Mouse (Mus musculus) cerebellum, postnatal 25 days (tissue): ENCODE data around the gene Nkiras1.
"Not testable (repeated sequence)": the region's sequence is repeated elsewhere in the genome, so short reads cannot be mapped to it uniquely, and the experiment has no call there.

ENCODE experiments used
- DNase-seq, 2 experiments: peaks; one replicate each; pipeline ENCODE4 v3.0.0; 2021; ENCODE audit warnings: mixed read lengths in 2 of 2

Gene Nkiras1

DNA sequence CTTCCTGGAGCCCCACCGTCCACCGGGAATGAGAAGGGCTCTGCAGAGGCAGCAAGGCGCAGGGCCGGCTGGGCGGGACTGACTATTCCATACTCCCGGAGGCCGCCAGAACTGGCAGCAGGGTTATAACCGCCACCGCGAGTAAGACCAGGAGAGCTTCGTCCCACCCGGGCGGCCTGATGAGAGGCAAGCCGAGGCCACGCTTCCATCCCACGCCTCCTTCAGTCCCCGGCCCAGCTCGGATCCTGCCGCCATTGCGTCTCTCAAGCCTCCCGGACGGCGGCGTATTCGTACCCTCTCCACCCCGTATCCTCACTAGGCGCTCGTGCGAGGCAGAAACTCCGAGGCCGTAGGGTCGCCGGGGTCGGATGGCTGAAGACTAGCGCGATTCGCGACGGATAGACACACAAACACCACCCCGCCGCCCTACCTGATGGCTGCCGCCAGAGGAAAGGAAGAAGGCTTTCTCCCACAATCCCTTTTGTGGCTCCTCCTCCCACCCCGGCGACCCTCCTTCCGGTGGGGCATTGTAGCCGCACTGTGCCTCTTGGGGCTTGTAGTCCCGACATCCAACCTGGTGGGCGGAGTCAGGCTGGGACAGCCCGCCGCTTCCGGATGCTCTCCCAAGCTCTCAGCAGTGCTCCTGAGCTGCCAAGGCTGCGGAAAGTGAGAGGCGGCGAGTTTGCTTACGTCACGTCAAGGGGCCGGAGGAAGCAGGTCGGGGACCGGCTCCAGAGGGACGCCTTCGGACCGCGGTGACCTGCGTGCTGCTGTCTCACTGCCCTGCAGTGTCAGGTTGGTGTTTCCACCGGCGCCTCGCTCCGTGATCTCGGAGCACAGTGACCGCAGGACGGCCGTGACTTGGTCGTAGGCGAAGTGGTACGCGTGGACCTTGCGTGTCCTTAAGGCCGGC is at the start of gene Nkiras1, which contains the start of gene Rpl15:
Nkiras1 (plus strand) TSS at position 608 of the 913 bp plus-strand sequence.
Rpl15 (minus strand) TSS at position 863 of the 913 bp plus-strand sequence.
- DNase-seq: peak; percentile 98 to 99

GRCm38 (mm10) chr14:18221977-18222376 is 49.0 kb upstream of the Nkiras1 start:
- DNase-seq: no peak

- not testable (repeated sequence) for DNase-seq
Observed at GRCm38 (mm10) chr14:18225431-18225830, 45.5 kb upstream of the Nkiras1 start.

- DNase-seq: peak; percentile 56 to 57
Observed at GRCm38 (mm10) chr14:18226181-18226580, 44.8 kb upstream of the Nkiras1 start.

DNA sequence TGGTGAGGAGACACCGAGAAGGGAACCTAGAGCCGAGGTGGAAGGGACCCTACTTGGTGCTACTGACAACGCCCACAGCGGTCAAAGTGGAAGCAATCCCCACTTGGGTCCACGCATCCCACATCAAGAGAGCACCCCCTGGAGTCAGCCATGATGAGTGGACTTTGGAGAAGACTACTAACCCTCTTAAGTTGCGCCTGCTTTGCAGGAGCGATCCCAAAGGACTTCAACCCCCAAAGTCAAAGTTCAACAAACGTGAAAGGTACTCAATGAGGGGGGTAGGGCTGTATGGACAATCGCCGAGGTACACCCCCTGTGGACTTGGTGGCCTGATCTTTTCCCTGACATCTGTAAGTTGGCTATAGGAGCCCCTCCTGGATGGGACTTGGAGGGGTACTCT is 41.2 kb upstream of the Nkiras1 start:
- DNase-seq: not testable (repeated sequence)

DNA sequence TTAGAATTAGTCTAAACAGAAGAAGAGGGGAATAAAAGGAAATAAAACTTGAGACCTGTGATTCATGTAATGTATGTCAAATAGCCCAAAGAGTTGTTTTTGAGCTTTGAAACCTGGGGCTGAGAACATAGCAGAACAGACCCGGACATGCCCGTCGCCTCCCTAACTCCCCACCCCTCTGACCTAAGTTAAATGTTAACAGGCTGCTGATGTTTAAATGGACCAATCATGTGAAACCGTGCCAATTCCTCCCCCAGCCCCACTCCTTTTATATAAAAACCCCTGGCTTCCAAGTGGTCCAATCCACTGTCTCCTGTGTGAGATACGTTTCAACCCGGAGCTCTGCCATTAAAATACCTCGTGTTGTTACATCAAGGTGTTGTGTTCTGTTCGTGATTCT is 39.1 kb upstream of the Nkiras1 start:
- not testable (repeated sequence) for DNase-seq

DNA sequence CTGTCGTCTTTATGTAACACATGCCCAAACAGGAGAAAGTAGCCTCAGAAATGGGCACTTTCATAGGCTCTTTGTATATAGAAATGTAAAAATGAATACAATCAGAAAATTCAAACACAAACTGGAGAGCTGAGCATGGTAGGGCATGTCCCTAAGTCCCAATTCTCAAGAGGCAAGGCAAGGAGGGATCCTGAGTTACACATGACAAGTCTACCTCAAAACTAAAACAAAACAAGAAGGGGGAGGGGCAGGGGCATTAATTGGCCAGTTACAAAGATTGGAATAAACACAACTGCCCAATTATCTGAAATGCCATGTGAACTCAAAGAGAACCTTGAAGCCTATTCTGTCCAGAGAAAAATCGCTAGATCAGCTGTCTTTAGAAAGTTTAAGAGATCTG is 37.9 kb upstream of the Nkiras1 start:
- no peak for DNase-seq

DNA sequence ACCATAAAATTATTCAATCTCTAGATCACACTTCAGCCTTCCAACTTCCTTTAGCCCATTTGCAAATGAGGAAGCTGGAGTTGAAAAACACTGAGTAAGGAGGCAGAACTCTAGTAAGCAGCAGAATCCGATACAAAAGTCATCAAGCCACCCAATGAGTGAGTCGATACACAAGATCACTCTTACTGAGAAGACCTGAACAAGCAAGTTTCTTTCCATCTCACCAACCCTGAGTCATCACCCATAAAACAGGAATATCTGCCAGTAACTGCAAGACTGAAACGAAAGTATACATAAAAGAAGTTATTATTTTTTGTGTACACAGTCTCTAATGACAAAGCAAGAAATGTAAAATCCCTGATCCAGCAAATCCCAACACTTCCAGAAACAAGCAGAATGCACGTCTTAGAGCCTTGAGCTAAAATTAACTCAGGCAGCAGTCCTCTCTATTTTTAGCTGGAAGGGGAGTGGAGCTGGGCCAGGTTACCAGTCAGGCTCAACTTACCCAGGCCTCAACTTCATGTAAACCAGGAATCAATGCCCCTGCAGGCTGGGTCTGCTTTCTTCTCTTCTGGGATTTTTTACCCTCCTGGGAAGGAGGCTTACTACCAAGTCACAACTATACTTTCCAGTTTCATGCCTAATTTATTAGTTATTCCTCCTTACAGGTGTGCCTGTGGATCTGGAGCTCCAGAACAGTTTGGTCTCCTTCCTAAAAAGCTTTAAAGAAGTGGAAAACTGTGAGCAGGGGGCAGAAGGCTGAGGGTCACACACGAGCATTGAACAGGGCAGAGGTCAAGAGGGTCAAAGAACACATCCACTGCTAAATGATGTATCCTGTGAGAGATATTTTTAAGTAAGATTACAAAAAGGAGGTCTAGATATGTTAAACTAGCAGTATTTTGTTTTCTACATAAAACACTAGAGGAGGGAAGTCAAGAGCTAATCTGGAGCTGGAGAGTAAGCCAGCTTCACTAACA is 36.7 kb upstream of the Nkiras1 start:
- DNase-seq: peak in 1 of 2 experiments; percentile 45

DNA sequence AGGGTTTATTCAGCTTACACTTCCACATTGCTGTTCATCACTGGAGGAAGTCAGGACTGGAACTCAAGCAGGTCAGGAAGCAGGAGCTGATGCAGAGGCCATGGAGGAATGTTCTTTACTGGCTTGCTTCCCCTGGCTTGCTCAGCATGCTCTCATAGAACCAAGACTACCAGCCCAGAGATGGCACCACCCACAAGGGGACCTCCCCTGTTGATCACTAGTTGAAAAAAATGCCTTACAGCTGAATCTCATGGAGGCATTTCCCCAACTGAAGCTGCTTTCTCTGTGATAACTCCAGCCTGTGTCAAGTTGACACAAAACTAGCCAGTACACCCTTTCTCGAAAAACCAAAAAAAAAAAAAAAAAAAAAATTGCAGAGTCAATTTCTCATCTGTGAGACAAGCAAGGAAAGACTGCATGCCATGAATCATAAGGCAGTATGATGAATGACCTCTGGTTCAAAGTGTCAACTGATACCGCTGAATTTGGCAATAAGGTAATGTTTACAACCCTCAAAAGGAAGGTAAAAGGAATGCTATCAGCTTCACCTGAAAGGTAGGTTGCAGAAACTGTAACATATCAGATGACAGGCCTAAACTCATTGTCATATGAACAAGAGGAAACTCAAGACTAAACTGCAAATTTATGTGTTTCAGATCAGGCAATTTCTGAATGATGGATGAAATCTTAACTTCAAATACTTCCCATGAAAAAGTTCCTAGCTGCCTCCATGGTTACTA is 34.3 kb upstream of the Nkiras1 start:
- DNase-seq: not testable (repeated sequence)

GRCm38 (mm10) chr14:18237381-18237780 is 33.6 kb upstream of the Nkiras1 start:
- no peak for DNase-seq

- peak; percentile 99 for DNase-seq
Observed at GRCm38 (mm10) chr14:18238131-18238749, 32.7 kb upstream of the Nkiras1 start.

DNA sequence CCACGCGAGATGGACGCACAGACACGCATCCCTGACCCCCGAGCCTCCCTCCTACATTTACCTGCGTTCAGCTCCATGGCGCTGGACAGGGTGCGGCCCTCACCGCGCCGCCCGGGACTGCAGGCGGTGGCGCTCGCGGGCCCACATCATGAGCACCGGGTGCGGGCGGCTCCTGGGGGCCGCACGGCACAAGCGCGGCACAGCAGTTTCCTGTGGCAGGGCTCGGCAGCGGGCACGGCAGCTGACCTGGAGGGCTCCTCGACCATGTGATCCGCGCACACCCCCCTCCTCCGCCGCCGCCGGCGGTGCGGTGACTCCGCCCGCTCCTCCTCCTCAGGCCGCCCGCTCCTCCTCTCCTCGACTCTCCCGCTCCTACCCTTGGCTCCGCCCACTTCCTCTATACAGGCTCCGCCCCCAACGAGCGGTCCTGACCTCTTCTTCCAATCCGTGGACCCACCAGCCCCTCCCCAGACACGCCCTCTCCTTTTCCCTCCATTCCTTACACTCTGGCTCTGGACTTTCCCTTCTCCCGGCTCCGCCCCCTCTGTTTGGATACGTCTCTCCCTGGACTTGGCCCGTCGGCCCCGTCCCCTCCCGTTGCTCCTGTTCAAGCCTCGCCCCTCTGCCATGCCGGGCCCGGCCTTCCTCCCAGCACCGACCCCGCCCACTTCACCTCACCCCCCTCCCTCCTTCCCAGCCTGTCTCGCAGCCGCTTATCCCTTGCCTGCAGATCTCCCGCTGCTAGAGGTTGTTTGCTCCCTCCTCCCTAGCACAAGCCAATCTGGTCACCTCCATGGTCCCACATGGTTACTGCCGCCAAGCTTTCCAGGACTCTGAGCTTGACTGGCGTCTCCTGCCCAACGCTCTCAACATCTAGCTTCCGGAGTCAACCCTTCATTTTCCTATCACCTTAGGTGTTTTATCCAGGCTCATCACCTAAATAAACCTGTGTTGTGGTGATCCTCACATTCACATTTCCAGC is 31.9 kb upstream of the Nkiras1 start, which contains the start of gene Nr1d2:
Nr1d2 (minus strand) TSS at position 378 of the 982 bp plus-strand sequence.
- DNase-seq: peak; percentile 99

GRCm38 (mm10) chr14:18240132-18240531 is 30.8 kb upstream of the Nkiras1 start:
- DNase-seq: no peak

DNA sequence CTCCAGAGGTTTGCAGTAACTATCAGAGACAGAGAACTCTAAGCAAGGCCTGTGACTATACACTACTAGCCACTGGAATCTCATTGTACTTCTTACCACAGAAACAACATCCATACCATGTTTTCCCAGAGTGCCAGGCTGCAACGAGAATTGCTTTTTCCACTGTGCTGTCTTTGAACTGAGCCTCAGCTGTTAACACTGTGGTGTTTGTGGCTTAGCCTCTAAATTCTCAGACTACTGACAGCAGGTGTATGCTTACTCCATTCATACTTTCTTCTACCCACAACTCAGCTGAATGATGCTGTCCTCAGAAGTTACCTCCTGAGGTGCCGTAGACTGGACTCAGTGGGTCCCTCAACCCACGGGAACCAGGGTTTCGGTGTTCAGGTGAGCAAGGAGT is 29.1 kb upstream of the Nkiras1 start:
- DNase-seq: no peak

GRCm38 (mm10) chr14:18242638-18243130 is 28.3 kb upstream of the Nkiras1 start:
- no peak for DNase-seq

GRCm38 (mm10) chr14:18261203-18261602 is 9.7 kb upstream of the Nkiras1 start:
- no peak for DNase-seq

- DNase-seq: peak; percentile 55 to 80
Observed at GRCm38 (mm10) chr14:18263427-18263826, 7.5 kb upstream of the Nkiras1 start.

DNA sequence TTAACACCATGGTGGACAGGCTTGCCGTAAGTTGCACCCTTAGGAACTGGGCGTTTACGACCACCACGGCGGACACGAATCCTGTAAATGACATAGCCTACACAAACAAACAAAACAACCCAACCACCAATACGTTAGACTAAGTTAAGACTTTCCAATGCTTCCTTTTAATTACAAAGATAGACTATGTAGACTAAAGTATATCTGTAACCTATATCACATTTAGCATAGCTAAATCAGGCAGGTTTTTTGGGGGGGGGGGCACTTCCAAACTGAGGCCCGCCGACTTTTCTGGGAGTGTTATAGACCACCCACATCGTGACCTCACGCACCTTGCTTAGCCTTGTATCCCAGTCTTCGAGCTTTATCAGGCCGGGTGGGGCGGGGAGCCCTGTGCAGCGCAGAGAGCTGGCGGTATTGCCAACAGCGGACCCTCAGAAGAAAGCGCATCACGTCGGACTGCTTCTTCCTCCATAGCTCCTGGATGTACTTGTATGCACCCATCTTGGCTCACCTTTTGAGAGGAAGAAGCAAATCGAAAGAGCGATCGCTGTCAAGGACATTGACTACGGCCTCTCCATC is 898 bp upstream of the Nkiras1 start:
- DNase-seq: not testable (repeated sequence)

GRCm38 (mm10) chr14:18271666-18272065 is 730 bp downstream of the Nkiras1 start:
- DNase-seq: peak; percentile 9 to 11

DNA sequence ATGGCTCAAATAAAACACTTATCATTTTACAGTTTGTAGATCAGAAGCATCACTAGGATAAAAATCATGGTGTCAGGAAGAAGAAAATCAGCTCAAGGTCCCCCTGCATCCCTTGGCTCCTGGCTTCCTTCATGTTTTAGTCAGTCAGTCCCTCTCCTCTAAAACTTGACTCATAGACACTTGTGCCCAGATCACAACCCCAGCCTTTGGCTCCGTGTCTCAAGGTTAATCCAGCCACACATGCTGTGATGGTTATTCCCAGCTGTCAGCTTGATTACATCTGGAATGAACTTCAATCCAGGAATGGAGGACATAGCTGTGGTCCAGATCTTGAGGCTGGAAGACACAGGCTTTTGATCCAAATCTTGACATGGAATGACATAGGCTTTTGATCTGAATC is 3.6 kb downstream of the Nkiras1 start:
- DNase-seq: no peak
